Mouse (Mus musculus) ES-E14 (cell line): ENCODE results near the gene Fbxw9.

Experiments
- CHD2 ChIP-seq: IDR thresholded peaks from 2 replicates; pipeline ENCODE4 v1.6.1; 2014; ENCODE audit warnings: mild to moderate bottlenecking, low read depth, low read length, inconsistent platforms
- HCFC1 ChIP-seq: IDR thresholded peaks from 2 replicates; pipeline ENCODE4 v1.6.1; 2012; ENCODE audit warnings: low read length, inconsistent platforms, borderline replicate concordance; ENCODE audit not compliant: insufficient read depth
- MAFK ChIP-seq: IDR thresholded peaks from 2 replicates; pipeline ENCODE4 v1.6.1; 2014; ENCODE audit warnings: mild to moderate bottlenecking, low read depth, low read length, inconsistent platforms; ENCODE audit not compliant: insufficient read depth
- ZC3H11A ChIP-seq: IDR thresholded peaks from 2 replicates; pipeline ENCODE4 v1.6.1; 2012; ENCODE audit warnings: low read depth, mild to moderate bottlenecking, inconsistent platforms, low read length, borderline replicate concordance
- ZNF384 ChIP-seq: IDR thresholded peaks from 2 replicates; pipeline ENCODE4 v1.6.1; 2012; ENCODE audit warnings: low read depth, low read length, inconsistent platforms

- no peak for TF ChIP-seq MAFK
- no peak for TF ChIP-seq ZC3H11A
- no peak for TF ChIP-seq ZNF384
- TF ChIP-seq HCFC1, result no peak
- no peak for TF ChIP-seq CHD2
Observed at GRCm38 (mm10) chr8:85095566-85095965, 35.7 kb downstream of the Fbxw9 start.
